Mouse (Mus musculus): Measurements from ENCODE around the gene Chchd6. TPM values are rescaled to one million over a fixed set of nuclear protein-coding genes. Genes with fewer than 3 reads are reported as not detected.

Chchd6 gene
- polyA plus RNA-seq, 1 experiment = 28.8 TPM

GRCm38 (mm10) chr6:89499961-89500360 lies 95.5 kb downstream of the Chchd6 start:
- TF ChIP-seq MYOD1 (IDR thresholded peaks at IDR 0.05; ENCODE audit: control insufficient read depth, insufficient read length, low read depth) (no peak), FOSL1 (IDR thresholded peaks at IDR 0.05; ENCODE audit: insufficient read depth, low read length, poor library complexity, severe bottlenecking) (no peak), MYOG (IDR thresholded peaks at IDR 0.05; ENCODE audit: control insufficient read depth, extremely low read depth, insufficient read length) (no peak), USF1 (IDR thresholded peaks at IDR 0.05; ENCODE audit: low read depth) (no peak), CTCF (IDR thresholded peaks at IDR 0.05; ENCODE audit: control insufficient read depth, insufficient read depth, insufficient read length) (no peak), MAX (IDR thresholded peaks at IDR 0.05) (no peak), CEBPB (IDR thresholded peaks at IDR 0.05; ENCODE audit: low read depth) (no peak)
- no peaks in the 10 kb centered on the region for H3K27me3 ChIP-seq (ENCODE audit: control insufficient read depth, insufficient read depth, insufficient read length)

GRCm38 (mm10) chr6:89498764-89499516 lies 96.5 kb downstream of the Chchd6 start:
- no peaks in the 10 kb centered on the region for H3K79me3 ChIP-seq (ENCODE audit: low read depth)
- H3K27me3 ChIP-seq (ENCODE audit: control insufficient read depth, insufficient read depth, insufficient read length) = no peaks in the 10 kb centered on the region
- H3K4me3 ChIP-seq (ENCODE audit: insufficient read depth, poor library complexity, severe bottlenecking) = no peak overlapping the region
- no peak overlapping the region for H3ac ChIP-seq (ENCODE audit: control insufficient read depth, insufficient read length, low read depth)
- TF ChIP-seq MYOD1 (IDR thresholded peaks at IDR 0.05; ENCODE audit: control insufficient read depth, insufficient read length, low read depth) (no peak), MAX (IDR thresholded peaks at IDR 0.05) (no peak), USF1 (IDR thresholded peaks at IDR 0.05; ENCODE audit: low read depth) (no peak), FOSL1 (IDR thresholded peaks at IDR 0.05; ENCODE audit: insufficient read depth, low read length, poor library complexity, severe bottlenecking) (no peak)
- H3K36me3 ChIP-seq (ENCODE audit: control insufficient read depth, insufficient read depth) = no peaks in the 10 kb centered on the region
- no peaks in the 10 kb centered on the region for H3K79me2 ChIP-seq (ENCODE audit: control insufficient read depth, insufficient read depth)

More at GRCm38 (mm10) chr6:89499961-89500360, 95.5 kb downstream of the Chchd6 start:
- Histone ChIP-seq H3K79me2 (ENCODE audit: control insufficient read depth, insufficient read depth) (no peaks in the 10 kb centered on the region), H3ac (ENCODE audit: control insufficient read depth, insufficient read length, low read depth) (no peak overlapping the region), H3K36me3 (ENCODE audit: control insufficient read depth, insufficient read depth) (no peaks in the 10 kb centered on the region), H3K4me3 (ENCODE audit: insufficient read depth, poor library complexity, severe bottlenecking) (no peak overlapping the region), H3K79me3 (ENCODE audit: low read depth) (no peaks in the 10 kb centered on the region)

GRCm38 (mm10) chr6:89496916-89497315 lies 98.5 kb downstream of the Chchd6 start:
- Histone ChIP-seq H3ac (ENCODE audit: control insufficient read depth, insufficient read length, low read depth) (no peak overlapping the region), H3K36me3 (ENCODE audit: control insufficient read depth, insufficient read depth) (no peaks in the 10 kb centered on the region), H3K79me2 (ENCODE audit: control insufficient read depth, insufficient read depth) (no peaks in the 10 kb centered on the region), H3K27me3 (ENCODE audit: control insufficient read depth, insufficient read depth, insufficient read length) (no peaks in the 10 kb centered on the region), H3K4me3 (ENCODE audit: insufficient read depth, poor library complexity, severe bottlenecking) (no peak overlapping the region), H3K79me3 (ENCODE audit: low read depth) (no peaks in the 10 kb centered on the region)
- TF ChIP-seq MAX (IDR thresholded peaks at IDR 0.05) (no peak), CEBPB (IDR thresholded peaks at IDR 0.05; ENCODE audit: low read depth) (no peak), USF1 (IDR thresholded peaks at IDR 0.05; ENCODE audit: low read depth) (no peak)

GRCm38 (mm10) chr6:89492368-89492767 lies 103.1 kb downstream of the Chchd6 start:
- H3ac ChIP-seq (ENCODE audit: control insufficient read depth, insufficient read length, low read depth) = no peak overlapping the region
- H3K36me3 ChIP-seq (ENCODE audit: control insufficient read depth, insufficient read depth) = no peaks in the 10 kb centered on the region
- TF ChIP-seq USF1 (IDR thresholded peaks at IDR 0.05; ENCODE audit: low read depth) (no peak), CTCF (IDR thresholded peaks at IDR 0.05; ENCODE audit: control insufficient read depth, insufficient read depth, insufficient read length) (no peak), CEBPB (IDR thresholded peaks at IDR 0.05; ENCODE audit: low read depth) (no peak), FOSL1 (IDR thresholded peaks at IDR 0.05; ENCODE audit: insufficient read depth, low read length, poor library complexity, severe bottlenecking) (no peak), MYOG (IDR thresholded peaks at IDR 0.05; ENCODE audit: control insufficient read depth, extremely low read depth, insufficient read length) (no peak), MYOD1 (IDR thresholded peaks at IDR 0.05; ENCODE audit: control insufficient read depth, insufficient read length, low read depth) (no peak), MAX (IDR thresholded peaks at IDR 0.05) (no peak)
- no peaks in the 10 kb centered on the region for H3K79me2 ChIP-seq (ENCODE audit: control insufficient read depth, insufficient read depth)
- no peaks in the 10 kb centered on the region for H3K27me3 ChIP-seq (ENCODE audit: control insufficient read depth, insufficient read depth, insufficient read length)
- no peaks in the 10 kb centered on the region for H3K79me3 ChIP-seq (ENCODE audit: low read depth)
- no peak overlapping the region for H3K4me3 ChIP-seq (ENCODE audit: insufficient read depth, poor library complexity, severe bottlenecking)

- Histone ChIP-seq H3K4me3 (ENCODE audit: insufficient read depth, poor library complexity, severe bottlenecking) (no peak overlapping the region), H3K27me3 (ENCODE audit: control insufficient read depth, insufficient read depth, insufficient read length) (no peaks in the 10 kb centered on the region), H3K79me2 (ENCODE audit: control insufficient read depth, insufficient read depth) (no peaks in the 10 kb centered on the region), H3ac (ENCODE audit: control insufficient read depth, insufficient read length, low read depth) (no peak overlapping the region), H3K36me3 (ENCODE audit: control insufficient read depth, insufficient read depth) (no peaks in the 10 kb centered on the region), H3K79me3 (ENCODE audit: low read depth) (no peaks in the 10 kb centered on the region)
- TF ChIP-seq USF1 (IDR thresholded peaks at IDR 0.05; ENCODE audit: low read depth) = no peak
- no peak for TF ChIP-seq CTCF (IDR thresholded peaks at IDR 0.05; ENCODE audit: control insufficient read depth, insufficient read depth, insufficient read length)
- no peak for TF ChIP-seq MYOD1 (IDR thresholded peaks at IDR 0.05; ENCODE audit: control insufficient read depth, insufficient read length, low read depth)
- TF ChIP-seq FOSL1 (IDR thresholded peaks at IDR 0.05; ENCODE audit: insufficient read depth, low read length, poor library complexity, severe bottlenecking) = no peak
- TF ChIP-seq CEBPB (IDR thresholded peaks at IDR 0.05; ENCODE audit: low read depth) = no peak
- TF ChIP-seq MAX (IDR thresholded peaks at IDR 0.05) = no peak
- no peak for TF ChIP-seq MYOG (IDR thresholded peaks at IDR 0.05; ENCODE audit: control insufficient read depth, extremely low read depth, insufficient read length)
These were observed 105.1 kb downstream of the Chchd6 start for GRCm38 (mm10) chr6:89490369-89490768.

- H3K36me3 ChIP-seq (ENCODE audit: control insufficient read depth, insufficient read depth) = no peaks in the 10 kb centered on the region
- H3K27me3 ChIP-seq (ENCODE audit: control insufficient read depth, insufficient read depth, insufficient read length) = no peaks in the 10 kb centered on the region
- no peak for TF ChIP-seq MYOG (IDR thresholded peaks at IDR 0.05; ENCODE audit: control insufficient read depth, extremely low read depth, insufficient read length)
- no peak for TF ChIP-seq FOSL1 (IDR thresholded peaks at IDR 0.05; ENCODE audit: insufficient read depth, low read length, poor library complexity, severe bottlenecking)
- no peak for TF ChIP-seq USF1 (IDR thresholded peaks at IDR 0.05; ENCODE audit: low read depth)
- no peaks in the 10 kb centered on the region for H3K79me2 ChIP-seq (ENCODE audit: control insufficient read depth, insufficient read depth)
- H3K4me3 ChIP-seq (ENCODE audit: insufficient read depth, poor library complexity, severe bottlenecking) = no peak overlapping the region
- no peaks in the 10 kb centered on the region for H3K79me3 ChIP-seq (ENCODE audit: low read depth)
- no peak overlapping the region for H3ac ChIP-seq (ENCODE audit: control insufficient read depth, insufficient read length, low read depth)
These were observed 105.9 kb downstream of the Chchd6 start for GRCm38 (mm10) chr6:89489533-89489932.

Measured in C2C12 (cell line).